Mouse (Mus musculus) MEL (cell line): ENCODE measurements around the gene Ak7. TPM values are rescaled to one million over a fixed set of nuclear protein-coding genes. Genes with fewer than 3 reads are reported as not detected.
A peak's percentile ranks its signal among the peaks of the same experiment; 100 is the strongest.

ENCODE experiments used
- DNase-seq: peaks from one replicate; pipeline ENCODE4 v3.0.0; 2011; ENCODE audit warnings: low read depth, low spot score
- H3K27ac ChIP-seq: 2 replicates; pipeline ENCODE4 v1.5.1; 2012; ENCODE audit warnings: low read depth, mild to moderate bottlenecking, control low read depth, low read length, moderate library complexity; ENCODE audit not compliant: control insufficient read depth
- H3K27me3 ChIP-seq, 2 experiments: fragments of 150-350 bp in 1 of 2; sonication (generic) in 1 of 2; 2 replicates each; pipeline ENCODE4 v1.6.1; 2012; ENCODE audit warnings: low read length in 2 of 2, mild to moderate bottlenecking in 2 of 2, improper control_type of control experiment in 1 of 2, moderate library complexity in 1 of 2; ENCODE audit not compliant: insufficient read depth in 2 of 2, control insufficient read depth in 1 of 2
- H3K36me3 ChIP-seq, 2 experiments: 2 replicates each; pipeline ENCODE4 v1.6.1; 2012 to 2014; ENCODE audit warnings: low read length in 2 of 2, improper control_type of control experiment in 1 of 2, inconsistent platforms in 1 of 2, mild to moderate bottlenecking in 1 of 2; ENCODE audit not compliant: insufficient read depth in 2 of 2, control insufficient read depth in 1 of 2
- H3K4me1 ChIP-seq, 2 experiments: fragments of 150-350 bp in 1 of 2; sonication (generic) in 1 of 2; 2 replicates each; pipeline ENCODE4 v1.6.1; 2012; ENCODE audit warnings: low read length in 2 of 2, improper control_type of control experiment in 1 of 2, mild to moderate bottlenecking in 1 of 2; ENCODE audit not compliant: insufficient read depth in 2 of 2, control insufficient read depth in 1 of 2
- H3K4me3 ChIP-seq, 2 experiments: fragments of 150-350 bp in 1 of 2; sonication (generic) in 1 of 2; 2 replicates each; pipeline ENCODE4 v1.5.1; 2012; ENCODE audit warnings: low read depth in 2 of 2, low read length in 2 of 2, mild to moderate bottlenecking in 2 of 2, moderate library complexity in 2 of 2, control low read depth in 1 of 2, improper control_type of control experiment in 1 of 2; ENCODE audit not compliant: control insufficient read depth in 1 of 2, insufficient read depth in 1 of 2
- H3K79me2 ChIP-seq: 2 replicates; pipeline ENCODE4 v1.6.1; 2012; ENCODE audit warnings: mild to moderate bottlenecking, low read length, moderate library complexity; ENCODE audit not compliant: control insufficient read depth, poor library complexity, insufficient read depth
- H3K9ac ChIP-seq: 2 replicates; pipeline ENCODE4 v1.6.1; 2012; ENCODE audit warnings: low read depth, mild to moderate bottlenecking, control low read depth, low read length, moderate library complexity; ENCODE audit not compliant: control insufficient read depth, poor library complexity, severe bottlenecking
- H3K9me3 ChIP-seq: fragments of 150-350 bp; sonication (generic); replicated peaks from 2 replicates; pipeline ENCODE4 v1.6.1; 2012; ENCODE audit warnings: mild to moderate bottlenecking, low read length, improper control_type of control experiment, moderate library complexity; ENCODE audit not compliant: insufficient read depth
- BHLHE40 ChIP-seq: IDR thresholded peaks from 2 replicates; pipeline ENCODE4 v1.6.1; 2012; ENCODE audit warnings: low read depth, mild to moderate bottlenecking, inconsistent platforms, low read length, improper control_type of control experiment, borderline replicate concordance
- CHD1 ChIP-seq: IDR thresholded peaks from 2 replicates; pipeline ENCODE4 v1.6.1; 2012; ENCODE audit warnings: low read depth, mild to moderate bottlenecking, inconsistent platforms, low read length, improper control_type of control experiment
- CHD2 ChIP-seq: IDR thresholded peaks from 2 replicates; pipeline ENCODE4 v1.6.1; 2011; ENCODE audit warnings: low read length, improper control_type of control experiment
- CTCF ChIP-seq, 3 experiments: IDR thresholded peaks in 2 of 3; conservative IDR thresholded peaks in 1 of 3; 2 replicates each; pipeline ENCODE4 v1.5.1; 2011 to 2012; ENCODE audit warnings: low read length in 3 of 3, low read depth in 2 of 3, mild to moderate bottlenecking in 2 of 3, improper control_type of control experiment in 1 of 3, inconsistent platforms in 1 of 3, mixed read lengths in 1 of 3, moderate library complexity in 1 of 3; ENCODE audit not compliant: control insufficient read depth in 1 of 3, insufficient read depth in 1 of 3, poor library complexity in 1 of 3, severe bottlenecking in 1 of 3
- ELF1 ChIP-seq: IDR thresholded peaks from 2 replicates; pipeline ENCODE4 v1.6.1; 2014; ENCODE audit warnings: low read depth, mild to moderate bottlenecking, inconsistent platforms, low read length, improper control_type of control experiment, moderate library complexity
- EP300 ChIP-seq, 2 experiments: IDR thresholded peaks; 2 replicates each; pipeline ENCODE4 v1.6.1; 2011; ENCODE audit warnings: improper control_type of control experiment in 2 of 2, low read length in 2 of 2, low read depth in 1 of 2, mild to moderate bottlenecking in 1 of 2
- ETS1 ChIP-seq: IDR thresholded peaks from 2 replicates; pipeline ENCODE4 v1.6.1; 2012; ENCODE audit warnings: low read depth, mild to moderate bottlenecking, inconsistent platforms, low read length, improper control_type of control experiment, moderate library complexity
- GABPA ChIP-seq: IDR thresholded peaks from 2 replicates; pipeline ENCODE4 v1.6.1; 2012; ENCODE audit warnings: low read depth, mild to moderate bottlenecking, inconsistent platforms, low read length, improper control_type of control experiment, moderate library complexity
- GATA1 ChIP-seq: IDR thresholded peaks from 2 replicates; pipeline ENCODE4 v1.6.1; 2011; ENCODE audit warnings: low read depth, low read length, improper control_type of control experiment
- HCFC1 ChIP-seq: IDR thresholded peaks from 2 replicates; pipeline ENCODE4 v1.6.1; 2012; ENCODE audit warnings: low read depth, mild to moderate bottlenecking, inconsistent platforms, low read length, improper control_type of control experiment, moderate library complexity
- JUND ChIP-seq: IDR thresholded peaks from 2 replicates; pipeline ENCODE4 v1.6.1; 2011; ENCODE audit warnings: low read depth, mild to moderate bottlenecking, improper control_type of control experiment, low read length
- KAT2A ChIP-seq: conservative IDR thresholded peaks from 2 replicates; pipeline ENCODE4 v1.6.1; 2012; ENCODE audit warnings: low read depth, low read length, improper control_type of control experiment, inconsistent platforms
- MAFK ChIP-seq: IDR thresholded peaks from 2 replicates; pipeline ENCODE4 v1.6.1; 2011; ENCODE audit warnings: low read depth, mild to moderate bottlenecking, low read length, improper control_type of control experiment, borderline replicate concordance
- MAX ChIP-seq: IDR thresholded peaks from 2 replicates; pipeline ENCODE4 v1.6.1; 2011; ENCODE audit warnings: low read length, improper control_type of control experiment
- MAZ ChIP-seq: IDR thresholded peaks from 2 replicates; pipeline ENCODE4 v1.6.1; 2012; ENCODE audit warnings: low read depth, mild to moderate bottlenecking, inconsistent platforms, low read length, improper control_type of control experiment
- MEF2A ChIP-seq: IDR thresholded peaks from 2 replicates; pipeline ENCODE4 v1.6.1; 2014; ENCODE audit warnings: low read depth, mild to moderate bottlenecking, inconsistent platforms, low read length, improper control_type of control experiment; ENCODE audit not compliant: poor library complexity, insufficient replicate concordance, severe bottlenecking; ENCODE audit errors: extremely low read depth
- MXI1 ChIP-seq: IDR thresholded peaks from 2 replicates; pipeline ENCODE4 v1.6.1; 2011; ENCODE audit warnings: mild to moderate bottlenecking, low read depth, low read length, improper control_type of control experiment
- MYB ChIP-seq: IDR thresholded peaks from 2 replicates; pipeline ENCODE4 v1.6.1; 2011; ENCODE audit warnings: mild to moderate bottlenecking, low read depth, low read length, improper control_type of control experiment
- MYC ChIP-seq: IDR thresholded peaks from 2 replicates; pipeline ENCODE4 v1.6.1; 2011; ENCODE audit warnings: low read depth, mild to moderate bottlenecking, low read length, improper control_type of control experiment, moderate library complexity
- NELFE ChIP-seq: IDR thresholded peaks from 2 replicates; pipeline ENCODE4 v1.6.1; 2011; ENCODE audit warnings: low read depth, low read length, improper control_type of control experiment
- NRF1 ChIP-seq: IDR thresholded peaks from 2 replicates; pipeline ENCODE4 v1.6.1; 2014; ENCODE audit warnings: low read depth, mild to moderate bottlenecking, inconsistent platforms, low read length, improper control_type of control experiment, moderate library complexity; ENCODE audit not compliant: poor library complexity, insufficient read depth, severe bottlenecking
- POLR2A ChIP-seq, 2 experiments: IDR thresholded peaks; 2 replicates each; pipeline ENCODE4 v1.6.1; 2011 to 2012; ENCODE audit warnings: low read length in 2 of 2, mild to moderate bottlenecking in 2 of 2, control low read depth in 1 of 2, improper control_type of control experiment in 1 of 2, low read depth in 1 of 2, moderate library complexity in 1 of 2; ENCODE audit not compliant: control insufficient read depth in 1 of 2, insufficient read depth in 1 of 2, poor library complexity in 1 of 2
- POLR2AphosphoS2 ChIP-seq: IDR thresholded peaks from 2 replicates; pipeline ENCODE4 v1.6.1; 2011; ENCODE audit warnings: low read length, improper control_type of control experiment
- POLR2AphosphoS5 ChIP-seq: IDR thresholded peaks from 2 replicates; pipeline ENCODE4 v1.6.1; 2012; ENCODE audit warnings: low read depth, borderline replicate concordance, mild to moderate bottlenecking, inconsistent platforms, low read length, moderate library complexity, mixed read lengths
- RAD21 ChIP-seq: IDR thresholded peaks from 2 replicates; pipeline ENCODE4 v1.6.1; 2011; ENCODE audit warnings: mild to moderate bottlenecking, low read depth, low read length, improper control_type of control experiment
- RCOR1 ChIP-seq: IDR thresholded peaks from 2 replicates; pipeline ENCODE4 v1.6.1; 2012; ENCODE audit warnings: low read depth, mild to moderate bottlenecking, inconsistent platforms, low read length, improper control_type of control experiment
- SIN3A ChIP-seq: IDR thresholded peaks from 2 replicates; pipeline ENCODE4 v1.6.1; 2012; ENCODE audit warnings: low read length, improper control_type of control experiment, inconsistent platforms
- SMC3 ChIP-seq: IDR thresholded peaks from 2 replicates; pipeline ENCODE4 v1.6.1; 2011; ENCODE audit warnings: low read depth, low read length, improper control_type of control experiment
- TAL1 ChIP-seq: IDR thresholded peaks from 2 replicates; pipeline ENCODE4 v1.6.1; 2012; ENCODE audit warnings: mild to moderate bottlenecking, inconsistent platforms, low read length, moderate library complexity, mixed read lengths
- TBP ChIP-seq: IDR thresholded peaks from 2 replicates; pipeline ENCODE4 v1.8.0; 2011; ENCODE audit warnings: low read depth, low read length, improper control_type of control experiment
- TCF12 ChIP-seq: IDR thresholded peaks from 2 replicates; pipeline ENCODE4 v1.6.1; 2014; ENCODE audit warnings: low read depth, mild to moderate bottlenecking, inconsistent platforms, low read length, improper control_type of control experiment, moderate library complexity
- UBTF ChIP-seq: IDR thresholded peaks from 2 replicates; pipeline ENCODE4 v1.6.1; 2012; ENCODE audit warnings: low read depth, mild to moderate bottlenecking, inconsistent platforms, low read length, improper control_type of control experiment, moderate library complexity, borderline replicate concordance; ENCODE audit not compliant: insufficient read depth
- USF1 ChIP-seq: IDR thresholded peaks from 2 replicates; pipeline ENCODE4 v1.6.1; 2014; ENCODE audit warnings: low read depth, mild to moderate bottlenecking, inconsistent platforms, low read length, improper control_type of control experiment, moderate library complexity
- USF2 ChIP-seq, 2 experiments: IDR thresholded peaks; 2 replicates each; pipeline ENCODE4 v1.6.1; 2011 to 2012; ENCODE audit warnings: improper control_type of control experiment in 2 of 2, low read length in 2 of 2, borderline replicate concordance in 1 of 2, inconsistent platforms in 1 of 2, low read depth in 1 of 2, mild to moderate bottlenecking in 1 of 2; ENCODE audit not compliant: insufficient read depth in 1 of 2
- ZC3H11A ChIP-seq: IDR thresholded peaks from 2 replicates; pipeline ENCODE4 v1.6.1; 2012; ENCODE audit warnings: low read depth, mild to moderate bottlenecking, inconsistent platforms, low read length, improper control_type of control experiment
- ZKSCAN1 ChIP-seq: IDR thresholded peaks from 2 replicates; pipeline ENCODE4 v1.6.1; 2012; ENCODE audit warnings: low read depth, mild to moderate bottlenecking, inconsistent platforms, low read length, improper control_type of control experiment, moderate library complexity
- ZMIZ1 ChIP-seq: IDR thresholded peaks from 2 replicates; pipeline ENCODE4 v1.6.1; 2012; ENCODE audit warnings: low read depth, mild to moderate bottlenecking, inconsistent platforms, low read length, improper control_type of control experiment, moderate library complexity
- ZNF384 ChIP-seq: IDR thresholded peaks from 2 replicates; pipeline ENCODE4 v1.6.1; 2012; ENCODE audit warnings: low read depth, mild to moderate bottlenecking, inconsistent platforms, low read length, improper control_type of control experiment
- polyA plus RNA-seq, 2 experiments: library from polyadenylated mRNA; stranded (reverse) in 1 of 2; unstranded in 1 of 2; fragments of >175 nt in 1 of 2; fragments of >200 nt in 1 of 2; gene quantifications; 2 replicates each; pipeline versions ENCODE4 v1.2.1 to v1.2.4; 2012; ENCODE audit warnings: low replicate concordance in 2 of 2, low read depth in 1 of 2; ENCODE audit not compliant: insufficient read length in 2 of 2, insufficient read depth in 1 of 2, missing spikeins in 1 of 2
- total RNA-seq: library from RNA; depleted of rRNA; stranded (reverse); fragments of 300-350 nt; gene quantifications from 2 replicates; pipeline ENCODE4 v1.2.3, GENCODE M21; 2012

Ak7 gene
- total and polyA plus RNA-seq, 3 experiments, result 0.31 to 0.36 TPM; not detected in 1

DNA sequence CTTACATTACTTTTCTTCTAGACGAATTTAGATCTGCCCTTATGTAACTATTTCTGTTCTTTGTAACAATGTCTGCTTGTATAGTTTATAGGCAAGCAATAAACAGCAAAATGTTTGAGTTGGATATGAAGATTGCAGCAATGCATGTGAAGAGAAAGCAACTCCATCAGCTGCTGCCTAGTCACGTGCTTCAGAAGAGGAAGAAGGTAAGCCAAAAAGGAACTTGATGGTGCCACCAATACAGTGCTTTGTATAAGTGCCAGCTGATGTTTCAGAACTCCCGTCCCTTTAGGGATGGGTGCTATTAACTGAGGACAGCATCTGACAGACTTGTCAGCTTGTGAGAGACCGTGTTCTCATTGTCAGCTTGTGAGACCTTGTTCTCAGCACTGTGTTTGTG lies 117.7 kb downstream of the Ak7 start:
- no peaks in the 10 kb centered on the region for H3K79me2 ChIP-seq
- no peak overlapping the region for H3K4me3 ChIP-seq
- no peak overlapping the region for H3K9ac ChIP-seq
- H3K27ac ChIP-seq, result peak overlapping the region; percentile 27; the same call in 1 of the 2 replicates
- no peaks in the 10 kb centered on the region for H3K9me3 ChIP-seq
- H3K27me3 ChIP-seq, result no peaks in the 10 kb centered on the region
- peaks cover 9 to 21% of the 10 kb centered on the region in 2 experiments for H3K4me1 ChIP-seq
- DNase-seq, result peak; percentile 57
- H3K36me3 ChIP-seq, result peaks cover 33 to 40% of the 10 kb centered on the region in 2 experiments
- TF ChIP-seq TAL1 (no peak), SMC3 (no peak), UBTF (no peak), CTCF (IDR thresholded peaks at IDR 0.05 in 2 of 3, conservative IDR thresholded peaks at IDR 0.05 in 1 of 3; ENCODE audit: control insufficient read depth in 1 of 3, insufficient read depth in 1 of 3, low read depth in 2 of 3, low read length in 3 of 3, poor library complexity in 1 of 3, severe bottlenecking in 1 of 3) (no peak), MAFK (no peak), GATA1 (no peak), MXI1 (peak; percentile 73; the same call in 1 of the 2 replicates), TBP (no peak), ZKSCAN1 (no peak), ZNF384 (no peak), ZC3H11A (no peak), MAZ (no peak), POLR2A (IDR thresholded peaks at IDR 0.05; ENCODE audit: control insufficient read depth in 1 of 2, insufficient read depth in 1 of 2, low read depth in 1 of 2, low read length in 2 of 2, poor library complexity in 1 of 2) (no peak), RCOR1 (no peak), BHLHE40 (peak; percentile 90), NELFE (no peak), MAX (peak; percentile 83), POLR2AphosphoS2 (no peak), ETS1 (peak; percentile 79), USF2 (IDR thresholded peaks at IDR 0.05; ENCODE audit: borderline replicate concordance in 1 of 2, insufficient read depth in 1 of 2, low read depth in 1 of 2, low read length in 2 of 2) (peak in 1 of 2 experiments; percentile 62; a peak in 1 of 4 replicates), NRF1 (no peak), ZMIZ1 (no peak), RAD21 (no peak), POLR2AphosphoS5 (no peak), EP300 (IDR thresholded peaks at IDR 0.05; ENCODE audit: low read depth in 1 of 2, low read length in 2 of 2) (no peak), MEF2A (no peak), MYB (no peak), MYC (peak; percentile 72), ELF1 (no peak), KAT2A (no peak), GABPA (no peak), SIN3A (no peak), TCF12 (no peak), USF1 (peak; percentile 89), JUND (no peak), HCFC1 (no peak), CHD1 (no peak), CHD2 (no peak)
